ENCODE assay signal across 12 mouse cellular contexts in genomic region chr1:136839202-136839601, GRCm38 (mm10).
DNase-seq lines count a peak whose midpoint lies in the region; ATAC-seq and TF ChIP-seq lines count a peak whose summit lies in the region.
"Had no signal": no experiment of that assay in that cellular context is flagged by ENCODE, and none has a peak within 500 bp of the region (broad histone marks: within the 10 kb centered on the region; RNA-seq: fewer than 3 reads in every experiment).

No protein-coding gene starts in this region.

- H3K9ac ChIP-seq in intestine, embryonic 16.5 days (ENCODE audit: low read depth, low read length) = no peak overlapping the region
- no peak overlapping the region for H3K9ac ChIP-seq in liver, embryonic 12.5 days
- H3K9ac ChIP-seq in forebrain, postnatal 0 days = no peak overlapping the region
- no peak overlapping the region for H3K9ac ChIP-seq in forebrain, embryonic 11.5 days (ENCODE audit: low read length)
- H3K9ac ChIP-seq: limb, embryonic 12.5 days had no signal

- H3K4me3 ChIP-seq in intestine, embryonic 16.5 days (ENCODE audit: low read length) = no peak overlapping the region
- no peak overlapping the region for H3K4me3 ChIP-seq in liver, embryonic 12.5 days
- no peak overlapping the region for H3K4me3 ChIP-seq in forebrain, postnatal 0 days (ENCODE audit: low read depth, low read length)
- no peak overlapping the region for H3K4me3 ChIP-seq in forebrain, embryonic 11.5 days (ENCODE audit: low read depth, low read length)
- H3K4me3 ChIP-seq: limb, embryonic 12.5 days had no signal

- no peaks in the 10 kb centered on the region for H3K36me3 ChIP-seq in intestine, embryonic 16.5 days (ENCODE audit: control insufficient read depth, insufficient read depth, low read length)
- no peaks in the 10 kb centered on the region for H3K36me3 ChIP-seq in liver, embryonic 12.5 days
- no peaks in the 10 kb centered on the region for H3K36me3 ChIP-seq in forebrain, postnatal 0 days (ENCODE audit: insufficient read depth)
- H3K36me3 ChIP-seq in forebrain, embryonic 11.5 days (ENCODE audit: control insufficient read depth, insufficient read depth, low read length) = no peaks in the 10 kb centered on the region
- H3K36me3 ChIP-seq: G1E; limb, embryonic 12.5 days had no signal

- H3K9me3 ChIP-seq in intestine, embryonic 16.5 days (ENCODE audit: control insufficient read depth, low read length) = no peaks in the 10 kb centered on the region
- no peaks in the 10 kb centered on the region for H3K9me3 ChIP-seq in liver, embryonic 12.5 days (replicated peaks)
- no peaks in the 10 kb centered on the region for H3K9me3 ChIP-seq in forebrain, postnatal 0 days (ENCODE audit: low read length)
- H3K9me3 ChIP-seq in forebrain, embryonic 11.5 days (ENCODE audit: control insufficient read depth, low read length) = no peaks in the 10 kb centered on the region
- H3K9me3 ChIP-seq: limb, embryonic 12.5 days had no signal

- no peak overlapping the region for H3K27ac ChIP-seq in intestine, embryonic 16.5 days (ENCODE audit: low read length)
- no peak overlapping the region for H3K27ac ChIP-seq in liver, embryonic 12.5 days
- H3K27ac ChIP-seq in forebrain, postnatal 0 days (ENCODE audit: low read depth, low read length) = no peak overlapping the region
- H3K27ac ChIP-seq in forebrain, embryonic 11.5 days (ENCODE audit: low read depth, low read length) = no peak overlapping the region
- H3K27ac ChIP-seq: limb, embryonic 12.5 days had no signal

- H3K4me2 ChIP-seq in intestine, embryonic 16.5 days (ENCODE audit: low read depth, low read length) = no peak overlapping the region
- H3K4me2 ChIP-seq in liver, embryonic 12.5 days = no peak overlapping the region
- no peak overlapping the region for H3K4me2 ChIP-seq in forebrain, postnatal 0 days (ENCODE audit: low read depth)
- H3K4me2 ChIP-seq in forebrain, embryonic 11.5 days (ENCODE audit: low read depth, low read length, severe bottlenecking) = no peak overlapping the region
- H3K4me2 ChIP-seq: limb, embryonic 12.5 days had no signal

- H3K4me1 ChIP-seq in intestine, embryonic 16.5 days (ENCODE audit: control insufficient read depth, insufficient read depth, low read length) = peaks cover 4% of the 10 kb centered on the region; the same call in 1 of the 2 replicates
- peaks cover 5% of the 10 kb centered on the region; the same call in 1 of the 2 replicates for H3K4me1 ChIP-seq in liver, embryonic 12.5 days
- H3K4me1 ChIP-seq in forebrain, postnatal 0 days (ENCODE audit: insufficient read depth) = no peaks in the 10 kb centered on the region
- no peaks in the 10 kb centered on the region for H3K4me1 ChIP-seq in forebrain, embryonic 11.5 days (replicated peaks; ENCODE audit: control insufficient read depth, insufficient read depth, low read length)
- H3K4me1 ChIP-seq: limb, embryonic 12.5 days had no signal

- ATAC-seq in intestine, embryonic 16.5 days = peak; percentile 74
- 0 out of 2 replicates have a peak, but pooled peaks have one; percentile 42 for ATAC-seq in liver, embryonic 12.5 days
- no peak for ATAC-seq in erythroid progenitor cell, adult 5-6 weeks (replicated peaks; ENCODE audit: low FRiP score, poor library complexity, severe bottlenecking)
- no peak for ATAC-seq in forebrain, postnatal 0 days
- no peak for ATAC-seq in forebrain, embryonic 11.5 days (replicated peaks; ENCODE audit: low FRiP score)

- 62% methylated on average over 10 of the region's 10 CpGs for WGBS in intestine, embryonic 16.5 days
- WGBS in liver, embryonic 12.5 days (ENCODE audit: insufficient replicate concordance) = 66% methylated on average over 10 of the region's 10 CpGs
- WGBS in forebrain, postnatal 0 days = 87% methylated on average over 10 of the region's 10 CpGs
- WGBS in forebrain, embryonic 11.5 days = 85% methylated on average over 10 of the region's 10 CpGs

- no peak for TF ChIP-seq CTCF in forebrain, postnatal 0 days (IDR thresholded peaks at IDR 0.05; ENCODE audit: low read depth)

- peak; percentile 30 for DNase-seq in urinary bladder, postnatal 14 days (ENCODE audit: low spot score)
- no peak for DNase-seq in urinary bladder, adult 2 months (ENCODE audit: low spot score)
- DNase-seq in urinary bladder, postnatal 36 days (ENCODE audit: low spot score in 2 of 2) = peak; percentile 7 to 22
- DNase-seq in forebrain, postnatal 0 days = no peak
- no peak for DNase-seq in forebrain, embryonic 11.5 days (ENCODE audit: low spot score)
- DNase-seq: right cerebral cortex, postnatal 25 days; thymus, postnatal 14 days had no signal

- no peaks in the 10 kb centered on the region for H3K27me3 ChIP-seq in intestine, embryonic 16.5 days (replicated peaks; ENCODE audit: control insufficient read depth, insufficient read depth, low read length)
- no peaks in the 10 kb centered on the region for H3K27me3 ChIP-seq in liver, embryonic 12.5 days (replicated peaks)
- no peaks in the 10 kb centered on the region for H3K27me3 ChIP-seq in forebrain, postnatal 0 days (ENCODE audit: insufficient read depth, low read length)
- H3K27me3 ChIP-seq in forebrain, embryonic 11.5 days (ENCODE audit: control insufficient read depth, insufficient read depth, low read length) = no peaks in the 10 kb centered on the region
- H3K27me3 ChIP-seq: limb, embryonic 12.5 days had no signal

Comparison
In these comparisons a context has a peak if more than half of its experiments do, and no peak if none do; other contexts are left out.
1. DNase-seq: peak in urinary bladder, postnatal 14 days (single experiment) and urinary bladder, postnatal 36 days (2 of 2); none in urinary bladder, adult 2 months (single experiment), forebrain, postnatal 0 days (single experiment) and forebrain, embryonic 11.5 days (single experiment).
2. ATAC-seq: peak in intestine, embryonic 16.5 days (single experiment) and liver, embryonic 12.5 days (single experiment); none in erythroid progenitor cell, adult 5-6 weeks (single experiment), forebrain, postnatal 0 days (single experiment) and forebrain, embryonic 11.5 days (single experiment).